8 mouse cellular contexts compared by ENCODE assay signal in the genomic region with DNA sequence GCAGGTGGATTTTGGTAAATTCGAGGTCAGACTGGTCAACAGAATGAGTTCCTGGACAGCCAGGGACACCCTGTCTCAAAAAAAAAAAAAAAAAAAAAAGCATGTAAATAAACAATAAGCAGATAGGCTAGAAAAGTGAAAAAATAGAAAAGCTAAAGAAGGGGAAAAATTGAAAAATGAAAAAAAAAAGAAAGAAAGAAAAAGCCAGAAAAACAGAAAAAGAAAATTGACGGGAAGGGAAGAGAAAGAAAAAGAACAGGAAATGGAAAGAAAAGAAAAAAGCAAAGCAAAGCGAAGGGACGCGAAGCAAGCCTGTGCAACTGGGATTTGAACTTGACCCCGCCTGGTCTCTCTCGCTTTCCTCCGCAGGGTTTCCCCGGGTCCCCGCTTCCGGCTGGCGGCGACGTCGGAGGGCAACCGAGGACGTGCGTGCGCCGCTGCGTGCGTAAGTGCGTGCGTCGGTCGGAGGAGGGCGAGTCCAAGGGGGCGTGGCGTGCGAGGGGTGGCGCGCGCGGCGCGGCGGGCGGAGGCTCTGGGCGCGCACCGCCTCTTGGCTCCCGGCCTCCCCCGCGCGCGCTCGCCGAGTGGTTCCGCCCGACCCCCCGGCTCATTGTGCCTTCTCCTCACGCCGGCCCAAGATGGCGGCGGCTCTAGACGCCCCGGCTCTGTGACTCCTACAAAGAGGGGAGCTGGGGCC. TPM values are rescaled to one million over a fixed set of nuclear protein-coding genes. Genes with fewer than 3 reads are reported as not detected.
DNase-seq lines count a peak whose midpoint lies in the region; ATAC-seq lines count a peak whose summit lies in the region.

Gene Dot1l (plus strand): TSS at position 613 of the 697 bp plus-strand sequence.

- H3K4me1 ChIP-seq in hindbrain, embryonic 13.5 days (replicated peaks): peaks cover 61% of the 10 kb centered on the region

- WGBS in hindbrain, embryonic 13.5 days: 3% methylated on average over 22 of the region's 57 CpGs

- H3K9me3 ChIP-seq in hindbrain, embryonic 13.5 days: no peaks in the 10 kb centered on the region

- no peaks in the 10 kb centered on the region for H3K36me3 ChIP-seq in hindbrain, embryonic 13.5 days

- H3K4me3 ChIP-seq in hindbrain, embryonic 13.5 days: peak within 1 kb of the TSS; percentile 94

- peak within 1 kb of the TSS; percentile 89 for H3K27ac ChIP-seq in hindbrain, embryonic 13.5 days

- no peaks in the 10 kb centered on the region for H3K27me3 ChIP-seq in hindbrain, embryonic 13.5 days

- peak within 1 kb of the TSS; percentile 98 for H3K9ac ChIP-seq in hindbrain, embryonic 13.5 days

- peak; percentile 91 for ATAC-seq in hindbrain, embryonic 13.5 days (ENCODE audit: low FRiP score)

- H3K4me2 ChIP-seq in hindbrain, embryonic 13.5 days: peak within 1 kb of the TSS; percentile 98

- DNase-seq in NIH3T3 (ENCODE audit: low read depth): peak; percentile 99
- peak; percentile 100 for DNase-seq in cerebellum, postnatal 10 days
- peak; percentile 93 to 97 for DNase-seq in frontal cortex, postnatal 14 days (ENCODE audit: low spot score in 2 of 2)
- DNase-seq in layer of hippocampus, postnatal 25 days (ENCODE audit: extremely low spot score in 1 of 2, low spot score in 1 of 2): peak; percentile 97
- peak; percentile 97 for DNase-seq in lung, postnatal 25 days (ENCODE audit: low spot score)
- peak; percentile 98 for DNase-seq in retina, embryonic 14.5 days (ENCODE audit: low spot score)
- peak; percentile 100 for DNase-seq in thymus, postnatal 4 days

RNA-seq across cellular contexts. Expression of gene Dot1l, which starts in this region (rescaled TPM):
- polyA plus RNA-seq in hindbrain, embryonic 13.5 days (2015; fragmentation: Nextera tagmentation; extraction: Ambion mirVana): 18.9 and 19.4 TPM in 2 replicates
- 10 to 100 TPM; 39.9 to 60.6 TPM for total RNA-seq in layer of hippocampus, postnatal 25 days (2021)

Comparison
In these comparisons a context has a peak if more than half of its experiments do, and no peak if none do; other contexts are left out.
1. Peak in every context shown above with its lines: DNase-seq, ATAC-seq, H3K4me3 ChIP-seq and H3K27ac ChIP-seq.